Mouse (Mus musculus) liver, adult 2 months (tissue): ENCODE results near the gene G6pc.

Experiments
- CTCF ChIP-seq: fragments of 200-500 bp; IDR thresholded peaks from 2 replicates; pipeline ENCODE4 v1.5.1; 2011; ENCODE audit warnings: low read depth, low read length, control low read depth
- POLR2A ChIP-seq: fragments of 200-500 bp; IDR thresholded peaks from 2 replicates; pipeline ENCODE4 v1.6.1; 2011; ENCODE audit warnings: low read length, control low read depth; ENCODE audit not compliant: insufficient read depth; ENCODE audit errors: extremely low read depth

- no peak for TF ChIP-seq CTCF
- no peak for TF ChIP-seq POLR2A
Measured at GRCm38 (mm10) chr11:101355916-101356315, 11.4 kb upstream of the G6pc start.
